Mouse (Mus musculus) megakaryocyte, embryonic 14.5 days (primary cell): ENCODE measurements at regions not wholly inside any gene's neighbourhood (a gene's known extent, or its start where the extent isn't known, plus 50 kb on each side); places are given as distances from the start of the nearest gene placed in this dataset.
"Not testable (repeated sequence)": the region's sequence is repeated elsewhere in the genome, so short reads cannot be mapped to it uniquely, and the experiment has no call there.

Source experiments
- FLI1 ChIP-seq: IDR thresholded peaks from 2 replicates; pipeline ENCODE4 v1.6.1; 2012; ENCODE audit warnings: low read length, inconsistent platforms, mixed read lengths
- GATA1 ChIP-seq: IDR thresholded peaks from 3 replicates; pipeline ENCODE4 v1.6.1; 2012; ENCODE audit warnings: mixed read lengths, low read length, inconsistent platforms, borderline replicate concordance

DNA sequence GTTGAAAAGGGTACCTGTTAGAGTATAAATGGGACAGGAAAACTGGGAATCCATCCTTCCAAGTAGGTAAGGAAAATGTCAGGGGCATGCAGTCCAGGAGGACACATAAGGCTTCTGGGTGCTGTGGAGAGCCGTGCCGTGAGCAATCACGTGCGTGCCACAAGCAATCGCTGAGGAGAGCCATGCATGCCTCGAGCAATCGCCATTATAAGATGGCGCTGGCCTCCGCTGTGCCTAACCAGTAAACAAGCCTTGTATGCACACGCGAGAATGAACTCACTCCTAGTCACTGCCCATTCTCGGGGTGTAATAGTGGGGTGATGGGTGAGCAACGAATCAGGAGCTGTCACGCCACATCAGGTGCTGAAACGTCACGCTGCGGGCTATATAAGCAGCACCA lies 210.0 kb downstream of the Rchy1 start:
- not testable (repeated sequence) for TF ChIP-seq GATA1, FLI1
